Mouse (Mus musculus) midbrain, embryonic 16.5 days (tissue): ENCODE measurements around the gene Vmn1r152. TPM values are rescaled to one million over a fixed set of nuclear protein-coding genes. Genes with fewer than 3 reads are reported as not detected.
"Not testable (repeated sequence)": the region's sequence is repeated elsewhere in the genome, so short reads cannot be mapped to it uniquely, and the experiment has no call there.

Experiments used
- ATAC-seq: fragments of 200-750 bp; cut with Nextera tagmentation; 2 replicates; pipeline ENCODE4 v1.8.0; 2017; ENCODE audit warnings: moderate TSS enrichment
- H3K27ac ChIP-seq: fragments of 300-500 bp; sonication (generic); 2 replicates; pipeline ENCODE4 v1.5.1; 2014; ENCODE audit warnings: mild to moderate bottlenecking, low read length, mixed read lengths
- H3K27me3 ChIP-seq: fragments of 300-500 bp; sonication (generic); 2 replicates; pipeline ENCODE4 v1.6.1; 2014; ENCODE audit warnings: low read depth, low read length, mixed read lengths; ENCODE audit not compliant: control insufficient read depth, insufficient read depth
- H3K36me3 ChIP-seq: fragments of 300-500 bp; sonication (generic); 2 replicates; pipeline ENCODE4 v1.6.1; 2014; ENCODE audit warnings: mild to moderate bottlenecking, low read length, moderate library complexity, mixed read lengths; ENCODE audit not compliant: control insufficient read depth, insufficient read depth
- H3K4me1 ChIP-seq: fragments of 300-500 bp; sonication (generic); 2 replicates; pipeline ENCODE4 v1.6.1; 2014; ENCODE audit warnings: mild to moderate bottlenecking, low read length, mixed read lengths; ENCODE audit not compliant: control insufficient read depth, insufficient read depth
- H3K4me2 ChIP-seq: fragments of 300-500 bp; sonication (generic); 2 replicates; pipeline ENCODE4 v1.6.1; 2014; ENCODE audit warnings: mild to moderate bottlenecking, low read length, mixed read lengths
- H3K4me3 ChIP-seq: fragments of 300-500 bp; sonication (generic); 2 replicates; pipeline ENCODE4 v1.5.1; 2014; ENCODE audit warnings: low read depth, mild to moderate bottlenecking, low read length, moderate library complexity, mixed read lengths
- H3K9ac ChIP-seq: fragments of 300-500 bp; sonication (generic); 2 replicates; pipeline ENCODE4 v1.6.1; 2014; ENCODE audit warnings: low read depth, low read length, mixed read lengths
- H3K9me3 ChIP-seq: fragments of 300-500 bp; sonication (generic); replicated peaks from 2 replicates; pipeline ENCODE4 v1.6.1; 2014; ENCODE audit warnings: mild to moderate bottlenecking, low read length, mixed read lengths; ENCODE audit not compliant: control insufficient read depth, poor library complexity, severe bottlenecking
- WGBS: fragments of 180-500 bp; shearing (Covaris S2); extraction: QIAGEN DNeasy Blood & Tissue Kit; methylation state at CpG from one replicate; pipeline ENCODE4 v1.1.7; 2014; 5-methylcytosine and 5-hydroxymethylcytosine counted together
- polyA plus RNA-seq: library from polyadenylated mRNA; unstranded; fragments of >200 nt; fragmentation: Nextera tagmentation; extraction: Ambion mirVana; gene quantifications from 2 replicates; pipeline ENCODE4 v1.2.1, GENCODE M21; 2015

Gene Vmn1r152
- polyA plus RNA-seq = not detected in 2 replicates

- WGBS = no CpG with 5 or more reads among the region's 3 CpGs
- H3K4me1 ChIP-seq, H3K27me3 ChIP-seq, H3K36me3 ChIP-seq, H3K4me2 ChIP-seq, ATAC-seq, H3K4me3 ChIP-seq, H3K9ac ChIP-seq, H3K27ac ChIP-seq, H3K9me3 ChIP-seq: not testable (repeated sequence)
Measured at GRCm38 (mm10) chr7:22522667-22523066, at the start of gene Vmn1r152. Vmn1r152 (plus strand) TSS chr7:22522967.

GRCm38 (mm10) chr7:22499578-22499977 lies 23.2 kb upstream of the Vmn1r152 start, which contains the start of gene Vmn1r151:
Vmn1r151 (minus strand) TSS chr7:22499678.
- not testable (repeated sequence) for H3K4me3 ChIP-seq, H3K27me3 ChIP-seq, ATAC-seq, H3K4me1 ChIP-seq, H3K4me2 ChIP-seq, H3K9ac ChIP-seq, H3K27ac ChIP-seq, H3K9me3 ChIP-seq, H3K36me3 ChIP-seq
- 28% methylated on average over 1 of the region's 3 CpGs for WGBS

GRCm38 (mm10) chr7:22534787-22535186 lies 12.0 kb downstream of the Vmn1r152 start, which contains the start of gene Gm8677:
Gm8677 (minus strand) TSS chr7:22534887.
- not testable (repeated sequence) for H3K27ac ChIP-seq, H3K4me3 ChIP-seq, H3K27me3 ChIP-seq, H3K9ac ChIP-seq, H3K4me2 ChIP-seq, H3K9me3 ChIP-seq, H3K4me1 ChIP-seq, H3K36me3 ChIP-seq, ATAC-seq
- WGBS = no CpG with 5 or more reads among the region's 1 CpGs

- not testable (repeated sequence) for H3K27ac ChIP-seq, H3K4me1 ChIP-seq, H3K4me2 ChIP-seq, H3K27me3 ChIP-seq, ATAC-seq, H3K9ac ChIP-seq, H3K4me3 ChIP-seq, H3K36me3 ChIP-seq, H3K9me3 ChIP-seq
- WGBS = no CpG with 5 or more reads among the region's 3 CpGs
Measured at GRCm38 (mm10) chr7:22565243-22565642, 42.5 kb downstream of the Vmn1r152 start, which contains the start of gene Gm4201. Gm4201 (minus strand) TSS chr7:22565343.

Other genes starting within 250 kb of the Vmn1r152 start
- not detected in 2 replicates for gene Gm4187, start 193.2 kb upstream of the Vmn1r152 start, polyA plus RNA-seq
- not detected in 2 replicates for gene Gm8660, start 151.9 kb upstream of the Vmn1r152 start, polyA plus RNA-seq
- not detected in 2 replicates for gene Vmn1r148, start 109.4 kb upstream of the Vmn1r152 start, polyA plus RNA-seq
- gene Vmn1r149, start 84.7 kb upstream of the Vmn1r152 start, polyA plus RNA-seq = not detected in 2 replicates
- gene Gm10665, start 58.9 kb upstream of the Vmn1r152 start, polyA plus RNA-seq = not detected in 2 replicates
- gene Vmn1r151, start 23.3 kb upstream of the Vmn1r152 start, polyA plus RNA-seq = not detected in 2 replicates
- not detected in 2 replicates for gene Gm8677, start 11.9 kb downstream of the Vmn1r152 start, polyA plus RNA-seq
- not detected in 2 replicates for gene Gm4201, start 42.4 kb downstream of the Vmn1r152 start, polyA plus RNA-seq
- not detected in 2 replicates for gene Gm4565, start 65.2 kb downstream of the Vmn1r152 start, polyA plus RNA-seq
- gene Vmn1r155, start 135.1 kb downstream of the Vmn1r152 start, polyA plus RNA-seq = not detected in 2 replicates
- not detected in 2 replicates for gene Gm8693, start 169.3 kb downstream of the Vmn1r152 start, polyA plus RNA-seq
- not detected in 2 replicates for gene Gm4567, start 196.7 kb downstream of the Vmn1r152 start, polyA plus RNA-seq
- gene Vmn1r157, start 238.7 kb downstream of the Vmn1r152 start, polyA plus RNA-seq = not detected in 2 replicates